Mouse (Mus musculus) R1 (cell line): ENCODE data around the gene Rab33b.

Experiments
- DNase-seq: peaks from one replicate; pipeline ENCODE4 v3.0.0-alpha.2; 2018; ENCODE audit warnings: low read depth, low spot score

The Rab33b gene

GRCm38 (mm10) chr3:51483741-51484359 lies at the start of gene Rab33b:
Gene Rab33b, plus strand, starts transcription at chr3:51483920.
- peak; percentile 98 for DNase-seq

GRCm38 (mm10) chr3:51434364-51434763 lies 49.4 kb upstream of the Rab33b start:
- peak; percentile 19 for DNase-seq

GRCm38 (mm10) chr3:51434871-51435595 lies 48.7 kb upstream of the Rab33b start:
- DNase-seq: no peak

- no peak for DNase-seq
Observed at GRCm38 (mm10) chr3:51468530-51468929, 15.2 kb upstream of the Rab33b start.

GRCm38 (mm10) chr3:51475706-51476105 lies 8.0 kb upstream of the Rab33b start:
- DNase-seq: no peak

- DNase-seq: no peak
Observed at GRCm38 (mm10) chr3:51479893-51480292, 3.8 kb upstream of the Rab33b start.

GRCm38 (mm10) chr3:51481059-51481458 lies 2.7 kb upstream of the Rab33b start:
- DNase-seq: peak; percentile 58

GRCm38 (mm10) chr3:51481881-51482280 lies 1.8 kb upstream of the Rab33b start:
- no peak for DNase-seq

- DNase-seq: no peak
Observed at GRCm38 (mm10) chr3:51482781-51483180, 939 bp upstream of the Rab33b start.

- DNase-seq: no peak
Observed at GRCm38 (mm10) chr3:51484370-51484769, 650 bp downstream of the Rab33b start.

- no peak for DNase-seq
Observed at GRCm38 (mm10) chr3:51485347-51485746, 1.6 kb downstream of the Rab33b start.

GRCm38 (mm10) chr3:51486491-51487195 lies 2.9 kb downstream of the Rab33b start:
- no peak for DNase-seq

GRCm38 (mm10) chr3:51490088-51490753 lies 6.5 kb downstream of the Rab33b start:
- DNase-seq: no peak

GRCm38 (mm10) chr3:51493272-51493838 lies 9.6 kb downstream of the Rab33b start:
- DNase-seq: no peak

- no peak for DNase-seq
Observed at GRCm38 (mm10) chr3:51494466-51494865, 10.7 kb downstream of the Rab33b start.

- DNase-seq: no peak
Observed at GRCm38 (mm10) chr3:51495646-51496045, 11.9 kb downstream of the Rab33b start.

GRCm38 (mm10) chr3:51497978-51498377 lies 14.3 kb downstream of the Rab33b start:
- DNase-seq: no peak

- DNase-seq: no peak
Observed at GRCm38 (mm10) chr3:51498659-51499058, 14.9 kb downstream of the Rab33b start.

- DNase-seq: no peak
Observed at GRCm38 (mm10) chr3:51499876-51500275, 16.2 kb downstream of the Rab33b start.

- DNase-seq: no peak
Observed at GRCm38 (mm10) chr3:51504385-51504952, 20.7 kb downstream of the Rab33b start.

GRCm38 (mm10) chr3:51505465-51505864 lies 21.7 kb downstream of the Rab33b start:
- DNase-seq: no peak
